Mouse (Mus musculus): ENCODE measurements at regions not wholly inside any gene's neighbourhood (a gene's known extent, or its start where the extent isn't known, plus 50 kb on each side); places are given as distances from the start of the nearest gene placed in this dataset.
A peak's percentile ranks its signal among the peaks of the same experiment; 100 is the strongest.

DNA sequence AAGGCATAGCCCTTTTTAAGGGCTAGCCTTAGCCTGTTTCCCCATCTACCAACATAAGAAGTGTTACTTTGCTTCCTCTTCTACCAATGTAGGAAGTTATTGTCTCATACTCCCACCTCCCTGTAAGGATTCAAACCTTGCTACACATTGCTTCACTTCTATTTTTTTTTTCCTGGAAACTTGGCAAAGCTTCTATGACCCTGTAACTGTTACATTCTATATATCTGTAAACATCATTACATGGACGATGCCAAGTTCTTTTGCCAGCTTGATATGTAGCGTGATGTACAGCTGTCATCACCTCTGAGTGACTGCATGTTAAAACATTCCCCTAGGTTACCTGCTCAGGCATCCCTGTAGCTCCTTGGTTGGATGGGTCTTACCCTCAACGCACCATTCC, 114.1 kb upstream of the Pbx1 start:
- DNase-seq (ENCODE audit: low spot score in 2 of 2) = no peak

DNA sequence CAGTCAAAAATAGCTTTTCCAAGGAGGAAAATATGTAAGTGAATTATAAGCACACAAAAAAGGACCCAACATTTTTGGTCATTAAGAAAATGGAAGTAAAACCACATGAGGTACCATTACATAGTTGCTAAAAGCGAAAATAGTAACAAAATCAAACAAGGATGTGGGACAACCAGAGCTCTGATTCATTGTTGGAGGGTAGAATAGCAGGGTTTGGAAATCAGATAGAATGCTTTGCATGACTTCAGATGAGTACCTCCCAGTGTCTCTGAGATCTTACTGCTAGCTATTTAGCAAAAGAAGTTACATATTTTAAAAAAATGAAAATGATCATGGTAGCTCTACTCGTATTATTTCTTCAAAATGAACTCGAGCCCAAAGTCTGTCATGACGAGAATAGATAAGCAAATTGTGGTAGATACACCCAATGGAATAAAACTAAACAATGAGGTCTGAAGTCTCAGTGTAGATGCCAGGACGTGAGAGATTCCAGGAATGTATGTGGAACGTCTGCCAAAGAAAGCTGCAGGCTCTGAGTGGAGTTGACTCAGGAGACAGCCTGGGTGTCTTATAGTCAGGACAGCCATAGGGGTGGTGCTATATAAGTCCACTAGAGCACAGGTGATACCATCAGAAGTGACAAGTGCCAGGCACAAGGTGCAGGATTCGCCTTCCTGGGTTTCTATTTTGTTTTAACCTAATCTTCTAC, 113.2 kb upstream of the Pbx1 start:
- no peak for DNase-seq (ENCODE audit: low spot score in 2 of 2)

DNA sequence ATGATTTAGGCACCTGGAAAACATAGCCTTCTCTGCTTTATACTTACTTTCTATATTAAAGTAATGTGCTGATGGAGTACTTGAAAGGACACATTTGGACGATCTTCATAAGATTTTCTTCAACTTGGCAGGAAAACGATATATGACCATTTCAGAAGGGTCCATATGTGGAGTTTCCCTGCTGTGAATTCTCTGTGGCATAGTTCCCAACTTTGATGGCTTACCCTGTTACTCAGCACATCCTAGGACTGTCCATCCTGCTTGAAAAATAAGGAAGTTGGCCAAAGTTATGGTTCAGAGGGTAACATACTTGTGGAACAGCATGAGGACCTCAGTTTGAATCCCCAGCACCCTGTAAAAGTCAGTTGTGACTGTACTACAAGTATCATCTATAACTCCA, 109.2 kb upstream of the Pbx1 start:
- DNase-seq (ENCODE audit: low spot score in 2 of 2) = no peak

DNA sequence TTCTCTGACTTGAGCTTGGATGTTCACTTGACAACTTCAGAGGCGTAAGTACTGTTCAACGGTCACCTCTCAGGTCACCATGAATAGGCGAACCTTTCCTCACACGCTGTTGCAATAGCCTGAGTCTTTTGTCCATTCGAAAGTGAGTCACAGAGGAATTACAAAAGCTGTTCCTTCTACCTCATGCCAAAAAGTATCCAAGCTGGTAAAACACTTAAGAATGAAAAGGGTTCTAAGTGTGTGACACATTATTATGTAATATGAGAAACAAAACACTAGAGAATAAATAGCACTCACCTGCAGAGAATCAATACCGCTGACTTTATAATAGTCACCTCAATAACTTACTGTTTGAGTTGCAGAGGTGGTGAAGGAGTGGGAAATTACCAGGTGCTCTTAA, 86.0 kb upstream of the Pbx1 start:
- no peak for DNase-seq (ENCODE audit: low spot score in 2 of 2)

DNA sequence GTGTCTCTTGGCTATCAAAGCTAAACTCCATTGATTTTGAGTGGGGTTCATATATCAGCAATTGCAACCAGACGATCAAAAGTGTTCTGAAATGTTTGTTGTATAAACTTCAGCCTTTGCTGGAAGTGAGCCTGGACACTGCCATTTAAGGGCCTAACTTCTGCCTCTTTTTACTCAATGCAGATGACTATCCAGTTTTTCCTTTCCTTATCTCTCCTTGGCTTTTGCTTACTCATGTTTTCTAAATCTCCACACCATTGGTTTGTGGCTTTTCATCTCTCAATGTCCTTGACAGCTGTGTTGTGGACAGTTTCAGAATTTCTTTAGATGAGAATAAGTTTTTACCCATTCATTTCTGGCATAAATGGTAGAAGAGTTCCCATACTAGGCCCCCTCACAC, 74.3 kb upstream of the Pbx1 start:
- no peak for DNase-seq (ENCODE audit: low spot score in 2 of 2)

DNA sequence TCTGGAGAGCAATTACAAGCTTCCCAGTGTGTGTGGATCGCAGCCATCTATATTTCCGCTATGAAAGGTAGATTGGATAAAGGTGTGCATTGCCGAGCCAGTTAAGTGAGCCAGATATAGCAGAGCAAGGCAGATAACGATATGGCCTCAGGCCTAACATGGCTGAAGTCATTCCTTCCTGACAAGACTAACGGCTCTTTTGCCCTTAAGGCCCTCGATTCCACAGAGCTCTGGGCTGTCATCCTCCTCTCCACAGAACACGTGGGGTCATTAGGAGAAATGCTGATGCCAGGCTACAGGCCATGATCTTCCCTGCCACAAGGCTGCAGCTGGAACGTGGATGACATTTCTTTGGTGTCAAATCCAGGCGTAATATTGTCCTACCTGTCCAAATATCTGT, 72.7 kb upstream of the Pbx1 start:
- no peak for DNase-seq (ENCODE audit: low spot score in 2 of 2)

DNA sequence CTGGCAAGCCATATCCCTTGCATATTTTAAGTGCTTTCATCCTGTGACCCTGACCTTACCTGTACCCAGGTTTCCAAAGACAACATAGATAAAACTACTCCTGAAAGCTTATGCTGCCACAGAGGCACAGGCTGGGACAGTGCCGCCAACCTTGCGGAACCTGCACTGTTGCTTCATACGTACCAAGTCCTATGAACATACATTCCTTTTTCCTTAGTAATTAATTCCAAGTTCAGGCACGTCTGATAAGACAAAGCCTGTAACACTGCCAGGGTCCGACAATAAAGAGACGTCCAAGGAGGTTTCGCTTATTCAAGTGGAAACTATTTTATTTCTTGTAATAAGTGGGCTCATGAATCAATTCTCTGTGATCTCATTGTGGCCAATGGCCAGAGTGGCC, 70.2 kb upstream of the Pbx1 start:
- DNase-seq (ENCODE audit: low spot score in 2 of 2) = no peak

DNA sequence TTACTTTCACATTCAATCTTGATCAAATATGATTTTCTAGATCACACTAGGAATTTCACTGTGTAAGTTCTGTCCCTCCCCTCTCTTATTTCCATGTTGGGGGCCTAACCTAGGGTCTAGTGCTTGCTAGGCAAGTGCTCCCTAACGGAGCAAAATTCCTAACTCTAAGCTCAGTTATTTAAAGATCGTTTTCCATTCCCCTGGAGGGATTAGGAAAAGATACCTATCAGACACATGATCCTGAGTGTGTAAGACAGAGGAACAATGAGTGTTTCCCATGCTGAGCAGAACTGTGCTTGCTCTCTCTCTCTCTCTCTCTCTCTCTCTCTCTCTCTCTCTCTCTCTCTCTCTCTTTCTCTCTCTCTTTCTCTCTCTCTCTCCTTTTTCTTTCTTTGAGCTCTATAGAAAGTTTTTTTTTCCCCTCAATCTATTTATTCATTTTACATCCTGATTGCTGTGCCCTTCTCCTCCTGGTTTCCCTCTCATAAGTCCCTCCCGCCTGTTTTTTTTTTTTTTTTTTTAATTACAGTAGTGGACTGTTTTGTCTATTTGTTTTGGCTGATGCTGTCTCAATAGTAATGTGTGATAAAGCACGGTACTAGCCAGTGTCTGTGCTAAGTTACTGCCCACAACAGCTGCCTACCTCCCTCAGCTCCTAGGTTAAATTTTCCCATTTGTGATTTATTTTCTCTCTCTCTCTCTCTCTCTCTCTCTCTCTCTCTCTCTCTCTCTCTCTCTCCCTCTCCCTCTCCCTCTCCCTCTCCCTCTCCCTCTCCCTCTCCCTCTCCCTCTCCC, 69.5 kb upstream of the Pbx1 start:
- DNase-seq (ENCODE audit: low spot score in 2 of 2) = no peak

DNA sequence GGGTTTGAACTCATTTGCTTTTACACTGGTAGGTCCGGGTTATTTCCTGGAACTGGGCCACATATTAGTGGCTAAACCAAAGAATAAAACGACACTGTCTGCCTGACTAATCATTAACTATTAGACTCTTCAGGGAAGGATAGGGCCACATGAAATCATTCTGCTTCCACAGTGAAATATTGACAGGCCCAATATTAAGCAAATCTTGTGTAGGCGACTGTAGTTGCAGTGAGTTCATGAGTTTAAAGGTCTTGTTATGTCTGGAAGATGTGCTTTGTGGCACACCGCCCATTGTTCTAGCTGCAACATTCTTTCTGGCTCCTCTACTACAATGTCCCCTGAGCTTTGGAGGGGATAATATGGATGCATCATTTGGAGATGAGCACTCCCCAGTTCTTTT, 65.7 kb upstream of the Pbx1 start:
- no peak for DNase-seq (ENCODE audit: low spot score in 2 of 2)

DNA sequence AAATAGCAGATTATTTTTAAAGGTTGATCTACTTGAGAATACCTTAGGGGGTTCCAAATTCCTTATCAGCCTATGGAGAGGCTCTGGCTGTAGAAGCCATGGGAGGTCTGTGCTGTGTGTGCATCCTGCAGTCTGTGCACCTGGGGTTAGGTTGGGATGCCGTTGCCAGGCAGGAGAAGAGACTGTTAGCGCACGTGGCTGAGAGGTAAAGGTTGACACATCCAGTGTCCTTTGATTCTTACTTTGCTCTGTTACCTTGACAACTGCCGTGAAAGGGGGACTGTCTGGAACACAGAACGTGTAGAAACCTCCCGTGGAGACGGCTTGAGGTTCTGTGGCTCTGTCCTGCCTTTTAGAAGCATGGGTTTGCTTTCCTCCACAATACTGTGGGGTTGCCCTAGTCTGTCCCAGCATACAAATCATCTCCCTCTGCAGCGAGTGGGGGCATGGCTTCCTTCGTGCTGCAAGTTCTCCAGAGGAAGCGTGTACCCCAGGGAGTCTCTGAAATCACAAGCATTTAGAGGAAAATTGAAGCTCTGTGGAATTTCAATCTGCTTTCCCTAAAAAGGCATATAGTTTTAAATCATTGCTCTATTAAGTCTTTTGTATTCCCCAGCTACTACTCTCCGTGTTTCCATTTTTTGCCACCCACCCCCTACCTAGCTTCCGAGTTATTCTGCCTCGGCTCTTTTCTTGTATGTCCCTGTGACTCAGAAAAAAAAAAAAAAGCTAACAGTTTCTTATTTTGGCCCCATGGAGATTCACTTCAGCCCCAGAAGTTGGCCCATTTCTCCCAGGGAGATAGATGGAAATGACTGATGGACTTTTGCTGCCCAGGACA, 63.8 kb upstream of the Pbx1 start:
- DNase-seq (ENCODE audit: low spot score in 2 of 2) = peak in 1 of 2 experiments; percentile 17

DNA sequence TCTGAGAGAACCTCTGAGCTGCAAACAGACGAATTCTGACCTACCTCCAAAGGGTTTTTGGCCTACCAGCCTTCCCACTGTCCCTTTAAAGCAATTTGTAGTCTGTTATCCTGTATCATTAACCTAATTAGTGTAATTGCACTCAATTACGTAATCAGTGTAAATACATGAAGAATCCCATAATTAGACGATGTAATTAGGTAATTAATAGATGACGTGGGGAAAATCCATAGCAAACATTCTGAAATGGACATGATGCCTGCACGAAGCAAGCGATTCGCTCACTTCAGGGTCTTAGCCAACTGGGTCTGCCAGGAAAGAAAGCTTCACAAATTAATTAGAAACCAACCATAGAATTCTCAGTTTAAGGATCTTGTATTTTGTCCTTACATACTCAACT, 55.4 kb upstream of the Pbx1 start:
- DNase-seq (ENCODE audit: low spot score in 2 of 2) = no peak

DNA sequence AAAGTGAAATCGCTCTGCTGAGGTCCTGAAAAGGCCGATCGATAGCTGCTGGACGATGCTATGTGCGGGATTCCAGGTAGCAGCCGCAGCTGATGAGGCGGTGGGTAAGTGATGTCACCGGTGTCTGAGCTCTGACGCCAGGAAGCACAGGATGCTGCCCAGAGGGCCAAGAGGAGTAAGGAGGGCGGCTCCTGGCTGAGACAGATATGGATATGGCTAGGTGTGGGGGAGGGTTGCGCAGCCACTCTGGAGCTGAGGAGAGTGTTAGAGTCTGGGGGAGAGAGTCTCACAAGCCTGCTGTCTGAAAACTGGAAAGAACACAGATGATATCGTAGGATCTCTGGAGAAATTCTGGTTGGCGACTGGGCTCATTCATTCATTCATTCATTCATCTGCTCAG, 51.6 kb upstream of the Pbx1 start:
- DNase-seq (ENCODE audit: low spot score in 2 of 2) = no peak

Small RNAs in the stretch of these regions (microRNA-seq; reads per million reads assigned to microRNA genes)
- gene Mir6348 = 0 reads per million in 2 experiments
- 0 reads per million in 2 experiments for gene Mir6354
